Comparison of ENCODE assay signal across 8 mouse cellular contexts in the genomic region with DNA sequence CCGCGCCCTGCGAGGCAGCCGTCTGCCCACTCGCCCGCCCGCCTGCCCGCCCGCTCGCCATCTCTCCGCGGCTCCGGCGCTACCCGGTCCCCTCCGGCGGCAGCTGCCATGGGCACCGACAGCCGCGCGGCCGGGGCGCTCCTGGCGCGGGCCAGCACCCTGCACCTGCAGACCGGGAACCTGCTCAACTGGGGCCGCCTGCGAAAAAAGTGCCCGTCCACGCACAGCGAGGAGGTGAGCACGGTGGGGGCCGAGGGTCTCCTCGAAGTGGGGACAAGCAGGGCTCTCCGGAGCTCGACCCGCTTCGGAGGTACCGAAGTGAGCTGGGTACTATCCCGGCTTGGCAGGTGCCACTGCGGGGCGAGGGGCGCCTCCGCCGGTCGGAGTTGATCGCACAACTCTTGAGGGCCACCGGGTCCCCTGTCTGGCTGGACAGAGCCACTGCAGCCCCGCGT. TPM values are rescaled to one million over a fixed set of nuclear protein-coding genes. Genes with fewer than 3 reads are reported as not detected.
DNase-seq lines count a peak whose midpoint lies in the region; ATAC-seq and TF ChIP-seq lines count a peak whose summit lies in the region.

No protein-coding gene starts in this region.

- TF ChIP-seq RAD21 in CH12.LX (IDR thresholded peaks at IDR 0.05; ENCODE audit: low read depth, low read length), result no peak

- TF ChIP-seq CTCF in CH12.LX (conservative IDR thresholded peaks at IDR 0.05 in 1 of 2, IDR thresholded peaks at IDR 0.05 in 1 of 2; ENCODE audit: low read depth in 2 of 2, low read length in 2 of 2), result peak in 1 of 2 experiments; percentile 59; a peak in 2 of 4 replicates
- peak; percentile 50 for TF ChIP-seq CTCF in liver, postnatal 0 days (IDR thresholded peaks at IDR 0.05; ENCODE audit: low read depth)

- peaks cover 0 to 39% of the 10 kb centered on the region in 2 experiments; a peak in 2 of 4 replicates for H3K4me1 ChIP-seq in CH12.LX (ENCODE audit: control insufficient read depth in 1 of 2, insufficient read depth in 2 of 2)
- peaks cover 21% of the 10 kb centered on the region for H3K4me1 ChIP-seq in embryonic facial prominence, embryonic 13.5 days
- H3K4me1 ChIP-seq in liver, postnatal 0 days (ENCODE audit: insufficient read depth), result peaks cover 34% of the 10 kb centered on the region
- H3K4me1 ChIP-seq in neural tube, embryonic 14.5 days (ENCODE audit: control insufficient read depth, insufficient read depth, low read length), result peaks cover 16% of the 10 kb centered on the region

- H3K9ac ChIP-seq in CH12.LX (ENCODE audit: insufficient read depth, low read depth), result peak overlapping the region; percentile 90
- peak overlapping the region; percentile 82 for H3K9ac ChIP-seq in embryonic facial prominence, embryonic 13.5 days
- H3K9ac ChIP-seq in liver, postnatal 0 days (replicated peaks), result peak overlapping the region; percentile 97
- H3K9ac ChIP-seq in neural tube, embryonic 14.5 days (replicated peaks; ENCODE audit: low read depth, low read length), result peak overlapping the region; percentile 76

- H3K4me3 ChIP-seq in CH12.LX (replicated peaks in 1 of 3; ENCODE audit: low read depth in 2 of 3, low read length in 2 of 3, poor library complexity in 1 of 3), result peak overlapping the region; percentile 65 to 97 (median 91)
- H3K4me3 ChIP-seq in embryonic facial prominence, embryonic 13.5 days, result peak overlapping the region; percentile 84
- H3K4me3 ChIP-seq in liver, postnatal 0 days (ENCODE audit: low read depth, low read length), result peak overlapping the region; percentile 87
- peak overlapping the region; percentile 91 for H3K4me3 ChIP-seq in neural tube, embryonic 14.5 days (ENCODE audit: low read depth, low read length)

- H3K79me2 ChIP-seq in CH12.LX (replicated peaks; ENCODE audit: control insufficient read depth, extremely low read depth, insufficient read depth, poor library complexity, severe bottlenecking), result peaks cover 19% of the 10 kb centered on the region

- WGBS in embryonic facial prominence, embryonic 13.5 days, result under 1% methylated on average over 44 of the region's 50 CpGs
- under 1% methylated on average over 50 of the region's 50 CpGs for WGBS in liver, postnatal 0 days (ENCODE audit: insufficient replicate concordance)
- whole genome bisulfite sequencing in neural tube, embryonic 14.5 days, result 1% methylated on average over 49 of the region's 50 CpGs

- H3K9me3 ChIP-seq in CH12.LX (replicated peaks; ENCODE audit: low read length), result no peaks in the 10 kb centered on the region
- no peaks in the 10 kb centered on the region for H3K9me3 ChIP-seq in embryonic facial prominence, embryonic 13.5 days
- no peaks in the 10 kb centered on the region for H3K9me3 ChIP-seq in liver, postnatal 0 days (ENCODE audit: low read length)
- H3K9me3 ChIP-seq in neural tube, embryonic 14.5 days (ENCODE audit: control insufficient read depth, low read length), result no peaks in the 10 kb centered on the region

- H3K4me2 ChIP-seq in CH12.LX (ENCODE audit: insufficient read depth, low read depth, poor library complexity, severe bottlenecking), result no peak overlapping the region
- H3K4me2 ChIP-seq in embryonic facial prominence, embryonic 13.5 days, result peak overlapping the region; percentile 84
- peak overlapping the region; percentile 65 for H3K4me2 ChIP-seq in liver, postnatal 0 days (ENCODE audit: low read depth, low read length)
- H3K4me2 ChIP-seq in neural tube, embryonic 14.5 days (ENCODE audit: low read depth, low read length), result peak overlapping the region; percentile 68

- peak; percentile 10; the same call in 1 of the 2 replicates for ATAC-seq in embryonic facial prominence, embryonic 13.5 days (ENCODE audit: insufficient number of reproducible peaks, insufficient read depth, low FRiP score, low TSS enrichment, low read depth)
- peak; percentile 14 for ATAC-seq in liver, postnatal 0 days
- ATAC-seq in neural tube, embryonic 14.5 days (ENCODE audit: low read depth), result peak; percentile 75

- peaks cover 0 to 5% of the 10 kb centered on the region in 2 experiments for H3K36me3 ChIP-seq in CH12.LX (replicated peaks in 1 of 2; ENCODE audit: control insufficient read depth in 1 of 2, insufficient read depth in 1 of 2, low read length in 1 of 2)
- no peaks in the 10 kb centered on the region for H3K36me3 ChIP-seq in embryonic facial prominence, embryonic 13.5 days
- H3K36me3 ChIP-seq in liver, postnatal 0 days (replicated peaks; ENCODE audit: insufficient read depth, low read length), result peaks cover 5% of the 10 kb centered on the region; the same call in 1 of the 2 replicates
- no peaks in the 10 kb centered on the region for H3K36me3 ChIP-seq in neural tube, embryonic 14.5 days (ENCODE audit: control insufficient read depth, insufficient read depth, low read length)

- in situ Hi-C loops in CH12.LX (cut with MboI; ENCODE audit: low pct_ligation_motif_present, low pct_unique_long_range_greater_than_20kb, low sequenced_read_pairs), result no loop called here

- TF ChIP-seq EP300 in CH12.LX (IDR thresholded peaks at IDR 0.05; ENCODE audit: low read length), result no peak
- no peak for TF ChIP-seq EP300 in liver, postnatal 0 days (IDR thresholded peaks at IDR 0.05; ENCODE audit: low read depth)

- no peak for TF ChIP-seq POLR2A in CH12.LX (IDR thresholded peaks at IDR 0.05; ENCODE audit: low read depth, low read length)

- peak; percentile 43 for DNase-seq in CH12.LX (ENCODE audit: extremely low read depth)
- DNase-seq in adrenal gland, postnatal 25 days, result peak; percentile 61
- peak; percentile 32 to 51 for DNase-seq in heart, adult 9 months (ENCODE audit: low spot score in 2 of 2)
- DNase-seq in kidney, adult 9 months, result peak; percentile 63
- DNase-seq in liver, postnatal 0 days, result peak; percentile 72
- DNase-seq in thymus, postnatal 14 days, result peak; percentile 62

- dilution Hi-C loops in CH12.LX (cut with MboI; ENCODE audit: extremely low pct_ligation_motif_present, extremely low pct_unique_long_range_greater_than_20kb, low sequenced_read_pairs), result no loop called here

- no peaks in the 10 kb centered on the region for H3K27me3 ChIP-seq in CH12.LX (replicated peaks)
- no peaks in the 10 kb centered on the region for H3K27me3 ChIP-seq in embryonic facial prominence, embryonic 13.5 days
- H3K27me3 ChIP-seq in liver, postnatal 0 days (ENCODE audit: insufficient read depth, low read length), result no peaks in the 10 kb centered on the region
- peaks cover 4% of the 10 kb centered on the region; the same call in 1 of the 2 replicates for H3K27me3 ChIP-seq in neural tube, embryonic 14.5 days (ENCODE audit: control insufficient read depth, insufficient read depth, low read length)

- H3K27ac ChIP-seq in CH12.LX (ENCODE audit: insufficient read depth, low read depth), result peak overlapping the region; percentile 76
- H3K27ac ChIP-seq in embryonic facial prominence, embryonic 13.5 days, result peak overlapping the region; percentile 80
- H3K27ac ChIP-seq in liver, postnatal 0 days (ENCODE audit: low read depth), result peak overlapping the region; percentile 99
- peak overlapping the region; percentile 91 for H3K27ac ChIP-seq in neural tube, embryonic 14.5 days (ENCODE audit: low read depth, low read length)

TF ChIP-seq in CH12.LX, 34 proteins besides CTCF, POLR2A, EP300 and RAD21:
- peak; percentile 69; the same call in 1 of the 2 replicates for TF ChIP-seq MXI1 (IDR thresholded peaks at IDR 0.05; ENCODE audit: low read depth, low read length)
- TF ChIP-seq UBTF (IDR thresholded peaks at IDR 0.05; ENCODE audit: low read depth, low read length), result peak; percentile 96
- TF ChIP-seq NRF1 (IDR thresholded peaks at IDR 0.05; ENCODE audit: low read depth, low read length), result no peak
- 0 out of 2 replicates have a peak, but pooled peaks have one; percentile 11 for TF ChIP-seq MAX (IDR thresholded peaks at IDR 0.05; ENCODE audit: low read length)
- TF ChIP-seq NELFE (IDR thresholded peaks at IDR 0.05; ENCODE audit: low read depth, low read length), result 0 out of 2 replicates have a peak, but pooled peaks have one; percentile 12

RNA-seq across cellular contexts. Expression of gene Gclm, which starts 0.5 kb away (rescaled TPM):
- total RNA-seq in CH12.LX (2012; rRNA removed) (26.1 and 38.4 TPM in 2 replicates), CH12.LX (2014; rRNA removed) (195 and 214 TPM in 2 replicates)
- polyA plus RNA-seq in CH12.LX (2012; ENCODE audit: insufficient read length, low read depth), result 85.4 and 108 TPM in 2 replicates
- total RNA-seq in adrenal gland, postnatal 25 days (2021), result 69.9 and 101 TPM in 2 replicates
- polyA plus RNA-seq in embryonic facial prominence, embryonic 13.5 days (2015; fragmentation: Nextera tagmentation; extraction: Ambion mirVana), result 53.1 and 59.7 TPM in 2 replicates
- 391 and 407 TPM in 2 replicates for polyA plus RNA-seq in liver, postnatal 0 days (2015; fragmentation: Nextera tagmentation; extraction: Ambion mirVana)
- polyA plus RNA-seq in neural tube, embryonic 14.5 days (2014; fragmentation: Nextera tagmentation; extraction: Ambion mirVana), result 48.1 and 55.5 TPM in 2 replicates

RNA-seq across cellular contexts. Expression of gene Dnttip2, which starts 28.3 kb away (rescaled TPM):
- total RNA-seq in CH12.LX (2012; rRNA removed), result 41.9 and 62.3 TPM in 2 replicates
- total RNA-seq in CH12.LX (2014; rRNA removed), result 65.2 and 72.7 TPM in 2 replicates
- 121 and 141 TPM in 2 replicates for polyA plus RNA-seq in CH12.LX (2012; ENCODE audit: insufficient read length, low read depth)
- 41.9 and 43.5 TPM in 2 replicates for total RNA-seq in adrenal gland, postnatal 25 days (2021)
- 76.7 and 83.3 TPM in 2 replicates for polyA plus RNA-seq in embryonic facial prominence, embryonic 13.5 days (2015; fragmentation: Nextera tagmentation; extraction: Ambion mirVana)
- 23.8 and 25.3 TPM in 2 replicates for polyA plus RNA-seq in liver, postnatal 0 days (2015; fragmentation: Nextera tagmentation; extraction: Ambion mirVana)
- 48.2 and 54.3 TPM in 2 replicates for polyA plus RNA-seq in neural tube, embryonic 14.5 days (2014; fragmentation: Nextera tagmentation; extraction: Ambion mirVana)

RNA-seq across cellular contexts. Expression of gene Bcar3, which starts 48.0 kb away (rescaled TPM):
- 47.4 and 56.9 TPM in 2 replicates for total RNA-seq in CH12.LX (2012; rRNA removed)
- total RNA-seq in CH12.LX (2014; rRNA removed), result 52.0 and 54.6 TPM in 2 replicates
- 55.9 and 61.2 TPM in 2 replicates for polyA plus RNA-seq in CH12.LX (2012; ENCODE audit: insufficient read length, low read depth)
- 40.0 and 55.1 TPM in 2 replicates for total RNA-seq in adrenal gland, postnatal 25 days (2021)
- 8.6 and 9.4 TPM in 2 replicates for polyA plus RNA-seq in embryonic facial prominence, embryonic 13.5 days (2015; fragmentation: Nextera tagmentation; extraction: Ambion mirVana)
- 11.2 and 12.6 TPM in 2 replicates for polyA plus RNA-seq in liver, postnatal 0 days (2015; fragmentation: Nextera tagmentation; extraction: Ambion mirVana)
- polyA plus RNA-seq in neural tube, embryonic 14.5 days (2014; fragmentation: Nextera tagmentation; extraction: Ambion mirVana), result 4.4 and 6.3 TPM in 2 replicates

Comparison
In these comparisons a context has a peak if more than half of its experiments do, and no peak if none do; other contexts are left out.
1. Peak in every context shown above with its lines: DNase-seq, ATAC-seq, H3K4me3 ChIP-seq and H3K27ac ChIP-seq.
2. ATAC-seq: peak in every context shown above with its lines; median percentile 75 in neural tube, embryonic 14.5 days; 14 in liver, postnatal 0 days; 10 in embryonic facial prominence, embryonic 13.5 days.